Mouse (Mus musculus): ENCODE measurements around the gene Pax4. TPM values are rescaled to one million over a fixed set of nuclear protein-coding genes. Genes with fewer than 3 reads are reported as not detected.

Pax4 gene
- not detected in 2 replicates for polyA plus RNA-seq (2014; fragmentation: Nextera tagmentation; extraction: Ambion mirVana)

- no peak within 1 kb of the TSS for H3K27ac ChIP-seq (ENCODE audit: low read depth, low read length)
- no peak for ATAC-seq (replicated peaks; ENCODE audit: insufficient number of reproducible peaks, low FRiP score, low TSS enrichment)
- no peak within 1 kb of the TSS for H3K4me3 ChIP-seq (ENCODE audit: low read depth, low read length)
- no peaks in the 10 kb centered on the region for H3K4me1 ChIP-seq (ENCODE audit: control insufficient read depth, insufficient read depth, low read length)
- no peak within 1 kb of the TSS for H3K9ac ChIP-seq (ENCODE audit: low read depth, low read length)
- H3K36me3 ChIP-seq (ENCODE audit: control insufficient read depth, insufficient read depth, low read length): no peaks in the 10 kb centered on the region
- H3K27me3 ChIP-seq (ENCODE audit: control insufficient read depth, insufficient read depth, low read length): peaks cover 27% of the 10 kb centered on the region
- H3K9me3 ChIP-seq (replicated peaks; ENCODE audit: control insufficient read depth, low read length): no peaks in the 10 kb centered on the region
- 64% methylated on average over 2 of the region's 2 CpGs for WGBS (ENCODE audit: insufficient replicate concordance)
- no peak within 1 kb of the TSS for H3K4me2 ChIP-seq
Measured at GRCm38 (mm10) chr6:28449253-28449652, at the start of gene Pax4. Gene Pax4, minus strand, starts transcription at chr6:28449353.

- Histone ChIP-seq H3K9me3 (replicated peaks; ENCODE audit: control insufficient read depth, low read length) (no peaks in the 10 kb centered on the region), H3K27me3 (ENCODE audit: control insufficient read depth, insufficient read depth, low read length) (no peaks in the 10 kb centered on the region), H3K4me3 (ENCODE audit: low read depth, low read length) (no peak overlapping the region), H3K36me3 (ENCODE audit: control insufficient read depth, insufficient read depth, low read length) (peaks cover 4% of the 10 kb centered on the region; the same call in 1 of the 2 replicates), H3K27ac (ENCODE audit: low read depth, low read length) (no peak overlapping the region), H3K4me1 (ENCODE audit: control insufficient read depth, insufficient read depth, low read length) (no peaks in the 10 kb centered on the region), H3K9ac (ENCODE audit: low read depth, low read length) (no peak overlapping the region), H3K4me2 (no peak overlapping the region)
- no peak for ATAC-seq (replicated peaks; ENCODE audit: insufficient number of reproducible peaks, low FRiP score, low TSS enrichment)
- 52% methylated on average over 5 of the region's 5 CpGs for WGBS (ENCODE audit: insufficient replicate concordance)
Measured at GRCm38 (mm10) chr6:28497837-28498236, 48.7 kb upstream of the Pax4 start.

GRCm38 (mm10) chr6:28491198-28491597 is 42.0 kb upstream of the Pax4 start:
- Histone ChIP-seq H3K9me3 (replicated peaks; ENCODE audit: control insufficient read depth, low read length) (no peaks in the 10 kb centered on the region), H3K4me3 (ENCODE audit: low read depth, low read length) (no peak overlapping the region), H3K36me3 (ENCODE audit: control insufficient read depth, insufficient read depth, low read length) (peaks cover 4% of the 10 kb centered on the region; the same call in 1 of the 2 replicates), H3K9ac (ENCODE audit: low read depth, low read length) (no peak overlapping the region), H3K27me3 (ENCODE audit: control insufficient read depth, insufficient read depth, low read length) (no peaks in the 10 kb centered on the region), H3K27ac (ENCODE audit: low read depth, low read length) (no peak overlapping the region), H3K4me1 (ENCODE audit: control insufficient read depth, insufficient read depth, low read length) (peaks cover 4% of the 10 kb centered on the region), H3K4me2 (no peak overlapping the region)
- ATAC-seq (replicated peaks; ENCODE audit: insufficient number of reproducible peaks, low FRiP score, low TSS enrichment): no peak

GRCm38 (mm10) chr6:28490612-28491011 is 41.5 kb upstream of the Pax4 start:
- H3K36me3 ChIP-seq (ENCODE audit: control insufficient read depth, insufficient read depth, low read length): peaks cover 4% of the 10 kb centered on the region; the same call in 1 of the 2 replicates
- H3K9ac ChIP-seq (ENCODE audit: low read depth, low read length): no peak overlapping the region
- no peak overlapping the region for H3K4me3 ChIP-seq (ENCODE audit: low read depth, low read length)
- H3K9me3 ChIP-seq (replicated peaks; ENCODE audit: control insufficient read depth, low read length): no peaks in the 10 kb centered on the region
- no peak overlapping the region for H3K27ac ChIP-seq (ENCODE audit: low read depth, low read length)
- 86% methylated on average over 5 of the region's 5 CpGs for WGBS (ENCODE audit: insufficient replicate concordance)
- H3K27me3 ChIP-seq (ENCODE audit: control insufficient read depth, insufficient read depth, low read length): no peaks in the 10 kb centered on the region
- ATAC-seq (replicated peaks; ENCODE audit: insufficient number of reproducible peaks, low FRiP score, low TSS enrichment): no peak
- H3K4me1 ChIP-seq (ENCODE audit: control insufficient read depth, insufficient read depth, low read length): peaks cover 10% of the 10 kb centered on the region
- H3K4me2 ChIP-seq: no peak overlapping the region

- Histone ChIP-seq H3K36me3 (ENCODE audit: control insufficient read depth, insufficient read depth, low read length) (peaks cover 4% of the 10 kb centered on the region; the same call in 1 of the 2 replicates), H3K4me2 (no peak overlapping the region), H3K9me3 (replicated peaks; ENCODE audit: control insufficient read depth, low read length) (no peaks in the 10 kb centered on the region), H3K27ac (ENCODE audit: low read depth, low read length) (no peak overlapping the region), H3K9ac (ENCODE audit: low read depth, low read length) (no peak overlapping the region), H3K4me1 (ENCODE audit: control insufficient read depth, insufficient read depth, low read length) (peaks cover 19% of the 10 kb centered on the region), H3K4me3 (ENCODE audit: low read depth, low read length) (no peak overlapping the region), H3K27me3 (ENCODE audit: control insufficient read depth, insufficient read depth, low read length) (no peaks in the 10 kb centered on the region)
- 90% methylated on average over 1 of the region's 1 CpGs for WGBS (ENCODE audit: insufficient replicate concordance)
- ATAC-seq (replicated peaks; ENCODE audit: insufficient number of reproducible peaks, low FRiP score, low TSS enrichment): no peak
Measured at GRCm38 (mm10) chr6:28488204-28488851, 39.2 kb upstream of the Pax4 start.

GRCm38 (mm10) chr6:28486905-28487304 is 37.8 kb upstream of the Pax4 start:
- no peak overlapping the region for H3K4me3 ChIP-seq (ENCODE audit: low read depth, low read length)
- H3K4me2 ChIP-seq: no peak overlapping the region
- no peak overlapping the region for H3K27ac ChIP-seq (ENCODE audit: low read depth, low read length)
- 90% methylated on average over 7 of the region's 7 CpGs for WGBS (ENCODE audit: insufficient replicate concordance)
- no peaks in the 10 kb centered on the region; the same call in 1 of the 2 replicates for H3K36me3 ChIP-seq (ENCODE audit: control insufficient read depth, insufficient read depth, low read length)
- no peaks in the 10 kb centered on the region for H3K9me3 ChIP-seq (replicated peaks; ENCODE audit: control insufficient read depth, low read length)
- no peak overlapping the region for H3K9ac ChIP-seq (ENCODE audit: low read depth, low read length)
- peaks cover 34% of the 10 kb centered on the region for H3K4me1 ChIP-seq (ENCODE audit: control insufficient read depth, insufficient read depth, low read length)
- no peak for ATAC-seq (replicated peaks; ENCODE audit: insufficient number of reproducible peaks, low FRiP score, low TSS enrichment)
- no peaks in the 10 kb centered on the region for H3K27me3 ChIP-seq (ENCODE audit: control insufficient read depth, insufficient read depth, low read length)

GRCm38 (mm10) chr6:28486471-28486870 is 37.3 kb upstream of the Pax4 start:
- Histone ChIP-seq H3K27me3 (ENCODE audit: control insufficient read depth, insufficient read depth, low read length) (no peaks in the 10 kb centered on the region), H3K4me1 (ENCODE audit: control insufficient read depth, insufficient read depth, low read length) (peaks cover 38% of the 10 kb centered on the region), H3K9ac (ENCODE audit: low read depth, low read length) (no peak overlapping the region), H3K4me3 (ENCODE audit: low read depth, low read length) (no peak overlapping the region), H3K27ac (ENCODE audit: low read depth, low read length) (no peak overlapping the region), H3K9me3 (replicated peaks; ENCODE audit: control insufficient read depth, low read length) (no peaks in the 10 kb centered on the region), H3K4me2 (no peak overlapping the region), H3K36me3 (ENCODE audit: control insufficient read depth, insufficient read depth, low read length) (no peaks in the 10 kb centered on the region)
- WGBS (ENCODE audit: insufficient replicate concordance): 77% methylated on average over 2 of the region's 2 CpGs
- ATAC-seq (replicated peaks; ENCODE audit: insufficient number of reproducible peaks, low FRiP score, low TSS enrichment): no peak

- Histone ChIP-seq H3K9ac (ENCODE audit: low read depth, low read length) (no peak overlapping the region), H3K4me2 (no peak overlapping the region), H3K27ac (ENCODE audit: low read depth, low read length) (no peak overlapping the region), H3K27me3 (ENCODE audit: control insufficient read depth, insufficient read depth, low read length) (no peaks in the 10 kb centered on the region), H3K9me3 (replicated peaks; ENCODE audit: control insufficient read depth, low read length) (no peaks in the 10 kb centered on the region), H3K36me3 (ENCODE audit: control insufficient read depth, insufficient read depth, low read length) (no peaks in the 10 kb centered on the region), H3K4me3 (ENCODE audit: low read depth, low read length) (no peak overlapping the region), H3K4me1 (ENCODE audit: control insufficient read depth, insufficient read depth, low read length) (peaks cover 43% of the 10 kb centered on the region)
- whole genome bisulfite sequencing (ENCODE audit: insufficient replicate concordance): 91% methylated on average over 2 of the region's 2 CpGs
- ATAC-seq (replicated peaks; ENCODE audit: insufficient number of reproducible peaks, low FRiP score, low TSS enrichment): peak; percentile 57; the same call in 1 of the 2 replicates
Measured at GRCm38 (mm10) chr6:28486008-28486407, 36.9 kb upstream of the Pax4 start.

- peak overlapping the region; percentile 34 for H3K4me2 ChIP-seq
- no peaks in the 10 kb centered on the region for H3K27me3 ChIP-seq (ENCODE audit: control insufficient read depth, insufficient read depth, low read length)
- H3K4me1 ChIP-seq (ENCODE audit: control insufficient read depth, insufficient read depth, low read length): peaks cover 43% of the 10 kb centered on the region
- no peak overlapping the region for H3K4me3 ChIP-seq (ENCODE audit: low read depth, low read length)
- no peak overlapping the region for H3K9ac ChIP-seq (ENCODE audit: low read depth, low read length)
- H3K27ac ChIP-seq (ENCODE audit: low read depth, low read length): no peak overlapping the region
- ATAC-seq (replicated peaks; ENCODE audit: insufficient number of reproducible peaks, low FRiP score, low TSS enrichment): no peak
- 73% methylated on average over 4 of the region's 4 CpGs for WGBS (ENCODE audit: insufficient replicate concordance)
- no peaks in the 10 kb centered on the region for H3K36me3 ChIP-seq (ENCODE audit: control insufficient read depth, insufficient read depth, low read length)
- no peaks in the 10 kb centered on the region for H3K9me3 ChIP-seq (replicated peaks; ENCODE audit: control insufficient read depth, low read length)
Measured at GRCm38 (mm10) chr6:28482711-28483315, 33.7 kb upstream of the Pax4 start.

Data from heart, embryonic 11.5 days (tissue).